Mouse (Mus musculus) R1 (cell line): Measurements from ENCODE around the gene Bmpr1a.

ENCODE experiments used
- DNase-seq: peaks from one replicate; pipeline ENCODE4 v3.0.0-alpha.2; 2018; ENCODE audit warnings: low read depth, low spot score

Bmpr1a gene

GRCm38 (mm10) chr14:34505309-34505708 is 2.2 kb upstream of the Bmpr1a start:
- no peak for DNase-seq

GRCm38 (mm10) chr14:34504377-34504776 is 1.2 kb upstream of the Bmpr1a start:
- no peak for DNase-seq

- no peak for DNase-seq
These were observed 618 bp upstream of the Bmpr1a start for GRCm38 (mm10) chr14:34503759-34504158.

- peak; percentile 76 for DNase-seq
These were observed 441 bp downstream of the Bmpr1a start for GRCm38 (mm10) chr14:34502475-34503324.

- peak; percentile 67 for DNase-seq
These were observed 1.2 kb downstream of the Bmpr1a start for GRCm38 (mm10) chr14:34501804-34502474.

- DNase-seq: no peak
These were observed 1.7 kb downstream of the Bmpr1a start for GRCm38 (mm10) chr14:34501447-34501803.

- DNase-seq: no peak
These were observed 2.8 kb downstream of the Bmpr1a start for GRCm38 (mm10) chr14:34500309-34500708.

- DNase-seq: no peak
These were observed 3.5 kb downstream of the Bmpr1a start for GRCm38 (mm10) chr14:34499664-34500063.

GRCm38 (mm10) chr14:34497346-34497745 is 5.8 kb downstream of the Bmpr1a start:
- no peak for DNase-seq

- DNase-seq: no peak
These were observed 9.5 kb downstream of the Bmpr1a start for GRCm38 (mm10) chr14:34493682-34494081.

- no peak for DNase-seq
These were observed 10.5 kb downstream of the Bmpr1a start for GRCm38 (mm10) chr14:34492688-34493087.

GRCm38 (mm10) chr14:34490965-34491364 is 12.2 kb downstream of the Bmpr1a start:
- no peak for DNase-seq

- no peak for DNase-seq
These were observed 13.2 kb downstream of the Bmpr1a start for GRCm38 (mm10) chr14:34489928-34490327.

GRCm38 (mm10) chr14:34486169-34486568 is 17.0 kb downstream of the Bmpr1a start:
- no peak for DNase-seq

GRCm38 (mm10) chr14:34483469-34484341 is 19.4 kb downstream of the Bmpr1a start:
- no peak for DNase-seq

GRCm38 (mm10) chr14:34471591-34471990 is 31.6 kb downstream of the Bmpr1a start:
- DNase-seq: peak; percentile 66

- DNase-seq: no peak
These were observed 36.9 kb downstream of the Bmpr1a start for GRCm38 (mm10) chr14:34466291-34466690.

- no peak for DNase-seq
These were observed 43.8 kb downstream of the Bmpr1a start for GRCm38 (mm10) chr14:34459386-34459785.

- peak; percentile 60 for DNase-seq
These were observed 44.3 kb downstream of the Bmpr1a start for GRCm38 (mm10) chr14:34458880-34459279.

- DNase-seq: no peak
These were observed 48.9 kb downstream of the Bmpr1a start for GRCm38 (mm10) chr14:34454282-34454681.

GRCm38 (mm10) chr14:34453648-34454047 is 49.5 kb downstream of the Bmpr1a start:
- peak; percentile 32 for DNase-seq

GRCm38 (mm10) chr14:34451872-34452271 is 51.3 kb downstream of the Bmpr1a start:
- no peak for DNase-seq
